Mouse (Mus musculus) CD8-positive naive resting alpha-beta T cell, adult 2 months (primary cell): ENCODE measurements around the gene Gm2897.
"Not testable (repeated sequence)": the region's sequence is repeated elsewhere in the genome, so short reads cannot be mapped to it uniquely, and the experiment has no call there.

ENCODE experiments used
- DNase-seq, 2 experiments: peaks; one replicate each; pipeline ENCODE4 v3.0.0; 2022; ENCODE audit warnings: low read depth in 2 of 2, low spot score in 2 of 2

The Gm2897 gene

DNA sequence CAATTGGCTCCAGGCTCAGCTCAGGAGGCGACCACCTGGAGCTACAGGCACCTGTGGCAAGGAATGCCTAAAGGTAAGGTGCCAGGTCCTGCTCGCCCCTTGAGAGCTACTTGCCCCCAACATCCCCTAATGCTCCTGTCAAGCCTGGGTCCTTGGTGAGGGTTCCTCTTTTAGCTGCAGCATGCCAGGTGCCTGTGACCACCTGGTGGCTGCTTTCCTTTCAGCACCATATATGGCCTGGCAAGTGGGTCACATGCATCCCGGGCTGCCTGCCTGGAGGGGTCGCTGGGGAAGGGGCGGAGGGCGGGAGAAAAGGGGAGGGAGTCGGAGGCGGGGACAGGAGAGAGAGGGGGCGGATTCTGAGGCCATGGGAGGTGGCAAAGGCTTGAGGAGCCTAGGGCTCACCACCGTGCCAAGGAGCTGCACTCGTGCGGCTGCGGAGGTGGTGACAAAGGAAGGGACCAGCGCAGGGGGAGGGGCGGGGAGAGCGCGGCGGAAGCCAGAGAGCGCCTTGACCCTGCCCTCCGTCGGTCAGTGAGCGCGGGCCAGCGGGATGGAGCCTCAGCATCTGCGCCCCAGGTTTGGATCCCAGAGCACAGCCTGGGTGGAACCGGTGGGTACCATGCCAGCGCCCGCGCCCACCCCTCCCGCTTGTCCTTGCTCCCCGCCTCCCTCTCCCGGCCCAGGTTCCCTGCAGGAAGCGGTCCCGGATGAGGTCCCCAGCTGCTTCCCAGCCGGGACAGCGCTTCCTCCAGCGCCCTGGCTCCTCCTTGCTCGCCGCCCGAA is at the start of gene Gm2897:
Gm2897 (plus strand) TSS at position 559 of the 786 bp plus-strand sequence.
- DNase-seq: not testable (repeated sequence)

DNA sequence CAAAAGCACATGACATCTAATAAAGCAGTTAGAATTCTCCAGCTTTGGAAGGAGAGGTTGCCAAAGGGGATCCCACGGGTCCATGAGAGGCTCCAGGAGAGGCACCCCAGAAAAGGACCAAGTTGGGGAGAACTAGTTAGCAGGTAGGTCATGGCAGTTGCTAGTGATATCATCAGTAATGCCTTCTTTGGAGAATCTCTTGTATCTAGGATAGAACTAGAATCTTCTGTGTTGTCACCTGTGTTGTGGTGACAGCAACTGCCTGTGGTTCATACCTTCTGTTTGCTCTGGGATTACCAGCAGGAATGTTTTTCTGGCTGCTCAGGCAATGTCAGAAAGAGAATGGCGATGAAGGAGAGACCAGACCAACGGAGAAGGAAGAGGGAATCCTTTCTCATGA is 19.4 kb upstream of the Gm2897 start, which contains the start of gene Gm2888:
Gm2888 (plus strand) TSS at position 301 of the 400 bp plus-strand sequence.
- DNase-seq: not testable (repeated sequence)

DNA sequence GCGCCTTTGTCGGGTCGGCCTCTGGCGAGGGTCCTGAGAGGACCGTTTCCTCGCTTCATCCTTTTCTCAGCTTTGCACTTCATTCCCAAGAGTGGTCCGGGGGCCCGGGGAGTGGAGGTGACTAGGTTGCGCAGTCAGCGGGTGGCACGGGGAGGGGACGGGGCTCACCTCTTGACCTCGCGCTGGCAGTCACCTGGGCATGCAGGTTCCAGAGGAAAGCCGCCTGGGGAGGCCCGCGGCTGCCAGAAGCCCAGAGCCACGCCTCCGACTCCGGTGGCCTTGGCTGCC is 372 bp downstream of the Gm2897 start:
- not testable (repeated sequence) for DNase-seq

DNA sequence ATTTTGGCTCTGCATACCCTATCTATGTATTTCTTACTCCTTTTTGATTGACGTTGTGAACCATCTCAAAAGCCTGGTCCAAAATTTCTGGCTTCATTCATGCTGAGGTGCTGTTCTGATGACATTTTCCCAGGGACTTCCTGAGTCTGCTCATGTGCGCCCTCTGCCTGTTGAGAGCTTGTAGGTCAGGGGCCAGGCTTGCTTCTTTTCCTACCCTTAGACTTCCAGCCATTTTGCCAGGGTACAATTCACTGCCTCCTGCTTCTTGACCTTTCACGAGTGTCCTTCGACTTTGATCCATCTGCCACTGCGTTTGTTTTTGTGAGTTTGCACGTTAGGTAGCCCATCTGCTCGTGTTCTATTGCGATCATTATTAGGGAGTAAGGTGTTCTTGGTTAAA is 1.0 kb downstream of the Gm2897 start:
- DNase-seq: not testable (repeated sequence)

DNA sequence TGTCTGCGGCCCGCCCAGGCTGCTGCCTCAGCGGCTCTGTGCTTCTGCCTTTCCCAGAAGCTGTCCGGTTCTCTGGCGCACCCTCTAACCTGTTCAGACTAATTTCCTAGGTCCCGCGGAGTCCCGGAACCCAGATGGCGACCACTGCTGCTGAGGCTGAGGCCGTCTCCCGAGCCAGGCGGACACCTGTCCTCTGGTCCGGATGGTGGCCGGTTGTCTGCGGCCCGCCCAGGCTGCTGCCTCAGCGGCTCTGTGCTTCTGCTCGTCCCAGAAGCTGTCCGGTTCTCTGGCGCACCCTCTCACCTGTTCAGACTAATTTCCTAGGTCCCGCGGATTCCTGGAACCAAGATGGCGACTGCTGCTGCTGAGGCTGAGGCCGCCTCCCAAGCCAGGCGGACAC is 67.0 kb downstream of the Gm2897 start:
- DNase-seq: peak; percentile 6 to 23
